Mouse (Mus musculus): ENCODE results near the gene Timm10b. TPM values are rescaled to one million over a fixed set of nuclear protein-coding genes. Genes with fewer than 3 reads are reported as not detected.

Timm10b gene
- 103 TPM for polyA plus RNA-seq (2015; fragmentation: Illumina TruSeq; extraction: RNeasy Lipid Tissue Mini Kit (QIAGEN cat#74804); ENCODE audit: low read depth, low replicate concordance)

DNA sequence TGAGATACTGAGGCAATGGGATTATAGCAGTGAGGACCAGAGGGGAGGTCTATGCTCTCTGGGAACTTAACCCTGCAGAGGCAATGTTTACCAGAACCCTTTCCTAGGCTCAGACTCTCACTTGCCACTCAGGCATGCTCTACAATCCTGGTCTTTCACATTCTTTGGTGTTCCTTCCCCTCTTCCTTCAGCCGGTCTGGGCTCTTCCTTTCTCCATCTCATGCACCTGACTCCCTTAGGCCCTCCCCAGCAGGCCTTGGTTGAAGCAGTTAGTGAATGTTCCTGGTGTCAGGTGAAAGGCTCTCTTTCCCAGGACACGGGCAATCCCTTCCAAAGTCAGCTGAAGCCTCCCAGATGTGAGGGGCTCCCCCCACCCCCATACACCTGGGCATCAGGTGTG, at the start of gene Timm10b:
TSS of gene Timm10b (plus strand) at position 301 of the 400 bp plus-strand sequence.

GRCm38 (mm10) chr7:105633127-105633800, 6.6 kb upstream of the Timm10b start, which contains the start of gene Trim3:
Gene Trim3, minus strand, starts transcription at chr7:105633571.

DNA sequence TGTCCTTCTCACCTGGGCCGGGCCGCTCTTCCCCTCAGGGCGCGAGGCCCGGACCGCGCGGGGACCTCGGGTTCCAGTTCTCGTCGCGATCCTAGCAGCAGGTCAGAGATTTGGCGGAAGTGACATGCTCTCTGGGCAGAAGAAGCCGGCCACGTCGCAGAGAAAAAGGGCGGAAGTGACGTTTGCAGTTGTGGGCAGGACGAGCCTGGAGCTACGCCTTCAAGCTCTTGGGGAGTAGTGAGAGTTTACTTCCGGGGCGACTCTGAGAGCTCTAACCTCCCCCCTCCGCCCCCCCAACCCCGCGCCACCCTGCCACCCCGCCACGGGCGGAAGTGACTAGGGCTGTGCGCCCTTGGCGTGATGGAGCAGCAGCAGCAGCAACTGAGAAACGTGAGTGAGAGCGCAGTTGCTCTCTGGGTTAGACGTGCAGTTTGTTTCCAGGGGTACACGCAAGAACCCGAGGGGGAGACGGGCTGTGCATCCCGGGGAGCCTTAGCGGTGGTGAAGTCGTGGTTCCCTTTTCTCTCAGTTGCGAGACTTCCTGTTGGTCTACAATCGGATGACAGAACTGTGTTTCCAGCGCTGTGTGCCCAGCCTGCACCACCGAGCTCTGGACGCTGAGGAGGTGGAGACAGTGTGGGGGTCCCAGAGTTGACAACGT, 507 bp downstream of the Timm10b start, which contains the start of the genes Arfip2 and Gm45799:
TSS of gene Arfip2 (minus strand) at position 184 of the 661 bp plus-strand sequence.
TSS of gene Gm45799 (plus strand) at position 320 of the 661 bp plus-strand sequence.

DNA sequence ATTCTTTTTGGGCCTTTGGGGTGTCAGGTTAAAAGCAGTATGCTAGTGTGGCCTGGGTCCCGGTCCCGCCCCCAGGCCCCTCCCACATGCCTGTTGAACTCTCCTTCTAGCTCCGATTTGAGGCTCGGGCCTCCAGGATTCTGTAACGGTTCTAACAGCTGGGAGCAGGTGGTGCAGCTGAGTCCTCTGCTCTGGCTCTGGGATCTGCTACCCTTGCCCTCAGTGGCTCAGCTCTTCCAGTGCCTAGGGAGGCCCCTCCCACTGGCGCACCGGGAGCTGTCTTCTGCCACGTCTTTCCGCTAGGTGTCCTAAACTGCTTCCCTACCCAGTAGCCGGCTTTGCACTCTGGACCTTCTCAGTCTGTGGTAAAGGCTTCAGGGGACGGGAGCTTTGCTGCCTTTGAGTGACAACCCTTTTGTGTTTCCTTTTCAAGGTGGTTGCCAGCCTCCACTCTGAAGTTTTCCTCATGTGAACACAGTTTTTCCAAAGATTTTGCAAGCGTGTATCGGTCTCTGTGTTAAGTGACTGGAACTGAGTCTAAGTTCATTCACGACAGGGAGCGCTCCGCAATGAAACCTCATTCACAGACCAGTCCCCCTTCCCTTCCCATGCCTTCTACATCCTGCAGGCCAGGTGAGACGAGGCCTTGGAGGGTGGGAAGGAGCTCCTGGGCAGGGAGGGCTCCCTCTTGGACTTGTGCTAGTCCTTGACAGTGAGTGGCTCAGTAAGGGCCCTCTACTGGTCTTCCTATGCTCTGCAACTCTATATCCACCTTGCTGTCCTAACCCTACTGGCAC, 11.0 kb downstream of the Timm10b start, which contains the start of gene Dnhd1:
TSS of gene Dnhd1 (plus strand) at position 189 of the 797 bp plus-strand sequence.

Other genes starting within 250 kb of the Timm10b start
- 27.9 TPM for gene Fam160a2, start 240.0 kb upstream of the Timm10b start, polyA plus RNA-seq (2015; fragmentation: Illumina TruSeq; extraction: RNeasy Lipid Tissue Mini Kit (QIAGEN cat#74804); ENCODE audit: low read depth, low replicate concordance)
- gene Cnga4, start 235.5 kb upstream of the Timm10b start, polyA plus RNA-seq (2015; fragmentation: Illumina TruSeq; extraction: RNeasy Lipid Tissue Mini Kit (QIAGEN cat#74804); ENCODE audit: low read depth, low replicate concordance), result 1.3 TPM
- gene Cckbr, start 214.3 kb upstream of the Timm10b start, polyA plus RNA-seq (2015; fragmentation: Illumina TruSeq; extraction: RNeasy Lipid Tissue Mini Kit (QIAGEN cat#74804); ENCODE audit: low read depth, low replicate concordance), result 40.7 TPM
- gene Cavin3, start 157.8 kb upstream of the Timm10b start, polyA plus RNA-seq (2015; fragmentation: Illumina TruSeq; extraction: RNeasy Lipid Tissue Mini Kit (QIAGEN cat#74804); ENCODE audit: low read depth, low replicate concordance), result 23.3 TPM
- gene Smpd1, start 85.7 kb upstream of the Timm10b start, polyA plus RNA-seq (2015; fragmentation: Illumina TruSeq; extraction: RNeasy Lipid Tissue Mini Kit (QIAGEN cat#74804); ENCODE audit: low read depth, low replicate concordance), result 102 TPM
- gene Apbb1, start 58.4 kb upstream of the Timm10b start, polyA plus RNA-seq (2015; fragmentation: Illumina TruSeq; extraction: RNeasy Lipid Tissue Mini Kit (QIAGEN cat#74804); ENCODE audit: low read depth, low replicate concordance), result 448 TPM
- gene Hpx, start 39.9 kb upstream of the Timm10b start, polyA plus RNA-seq (2015; fragmentation: Illumina TruSeq; extraction: RNeasy Lipid Tissue Mini Kit (QIAGEN cat#74804); ENCODE audit: low read depth, low replicate concordance), result 1.3 TPM
- 125 TPM for gene Trim3, start 6.5 kb upstream of the Timm10b start, polyA plus RNA-seq (2015; fragmentation: Illumina TruSeq; extraction: RNeasy Lipid Tissue Mini Kit (QIAGEN cat#74804); ENCODE audit: low read depth, low replicate concordance)
- gene Arfip2, start 360 bp downstream of the Timm10b start, polyA plus RNA-seq (2015; fragmentation: Illumina TruSeq; extraction: RNeasy Lipid Tissue Mini Kit (QIAGEN cat#74804); ENCODE audit: low read depth, low replicate concordance), result 102 TPM
- gene Gm45799, start 496 bp downstream of the Timm10b start, polyA plus RNA-seq (2015; fragmentation: Illumina TruSeq; extraction: RNeasy Lipid Tissue Mini Kit (QIAGEN cat#74804); ENCODE audit: low read depth, low replicate concordance), result 9.4 TPM
- 2.7 TPM for gene Dnhd1, start 10.8 kb downstream of the Timm10b start, polyA plus RNA-seq (2015; fragmentation: Illumina TruSeq; extraction: RNeasy Lipid Tissue Mini Kit (QIAGEN cat#74804); ENCODE audit: low read depth, low replicate concordance)
- gene Ilk, start 96.5 kb downstream of the Timm10b start, polyA plus RNA-seq (2015; fragmentation: Illumina TruSeq; extraction: RNeasy Lipid Tissue Mini Kit (QIAGEN cat#74804); ENCODE audit: low read depth, low replicate concordance), result 125 TPM
- gene Rrp8, start 97.3 kb downstream of the Timm10b start, polyA plus RNA-seq (2015; fragmentation: Illumina TruSeq; extraction: RNeasy Lipid Tissue Mini Kit (QIAGEN cat#74804); ENCODE audit: low read depth, low replicate concordance), result 11.0 TPM
- gene Taf10, start 104.3 kb downstream of the Timm10b start, polyA plus RNA-seq (2015; fragmentation: Illumina TruSeq; extraction: RNeasy Lipid Tissue Mini Kit (QIAGEN cat#74804); ENCODE audit: low read depth, low replicate concordance), result 115 TPM
- 68.0 TPM for gene Tpp1, start 112.2 kb downstream of the Timm10b start, polyA plus RNA-seq (2015; fragmentation: Illumina TruSeq; extraction: RNeasy Lipid Tissue Mini Kit (QIAGEN cat#74804); ENCODE audit: low read depth, low replicate concordance)
- 3.7 TPM for gene Dchs1, start 147.6 kb downstream of the Timm10b start, polyA plus RNA-seq (2015; fragmentation: Illumina TruSeq; extraction: RNeasy Lipid Tissue Mini Kit (QIAGEN cat#74804); ENCODE audit: low read depth, low replicate concordance)
- 126 TPM for gene Mrpl17, start 171.0 kb downstream of the Timm10b start, polyA plus RNA-seq (2015; fragmentation: Illumina TruSeq; extraction: RNeasy Lipid Tissue Mini Kit (QIAGEN cat#74804); ENCODE audit: low read depth, low replicate concordance)

Measured in brain, adult 10 weeks (tissue).